Mouse (Mus musculus): ENCODE results near the gene Csf2rb. TPM values are rescaled to one million over a fixed set of nuclear protein-coding genes. Genes with fewer than 3 reads are reported as not detected.
A peak's percentile ranks its signal among the peaks of the same experiment; 100 is the strongest.

Gene Csf2rb
- polyA plus RNA-seq, 1 experiment from 2014 or later, result 1.4 TPM

DNA sequence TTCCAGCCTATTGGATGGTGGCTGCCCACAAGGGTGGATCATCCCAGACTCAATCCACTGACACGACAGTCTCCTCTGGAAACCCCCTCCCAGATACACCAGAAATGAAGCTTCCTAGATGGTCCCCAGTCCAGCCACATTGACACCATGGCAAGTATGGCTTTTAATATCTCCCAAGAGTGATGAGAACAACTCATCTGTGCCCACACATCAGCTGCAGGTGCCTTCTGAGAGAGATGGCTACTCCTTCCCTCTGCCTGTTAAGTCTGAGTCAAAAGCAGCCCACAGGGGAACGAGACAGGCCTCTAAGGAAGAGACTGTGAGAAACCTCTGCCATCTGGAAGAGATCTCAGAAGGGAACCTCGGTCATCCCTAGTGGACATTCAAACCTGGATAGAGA, 42.3 kb downstream of the Csf2rb start:
- WGBS, result 66% methylated on average over 3 of the region's 3 CpGs
- no peak overlapping the region for H3K4me2 ChIP-seq (replicated peaks)
- H3K9ac ChIP-seq, result no peak overlapping the region
- H3K4me3 ChIP-seq (replicated peaks), result no peak overlapping the region
- no peak overlapping the region for H3K27ac ChIP-seq
- H3K4me1 ChIP-seq (replicated peaks), result no peaks in the 10 kb centered on the region
- H3K36me3 ChIP-seq, result no peaks in the 10 kb centered on the region
- H3K27me3 ChIP-seq (replicated peaks), result peaks cover 65% of the 10 kb centered on the region
- H3K9me3 ChIP-seq, result no peaks in the 10 kb centered on the region
- no peak for ATAC-seq

DNA sequence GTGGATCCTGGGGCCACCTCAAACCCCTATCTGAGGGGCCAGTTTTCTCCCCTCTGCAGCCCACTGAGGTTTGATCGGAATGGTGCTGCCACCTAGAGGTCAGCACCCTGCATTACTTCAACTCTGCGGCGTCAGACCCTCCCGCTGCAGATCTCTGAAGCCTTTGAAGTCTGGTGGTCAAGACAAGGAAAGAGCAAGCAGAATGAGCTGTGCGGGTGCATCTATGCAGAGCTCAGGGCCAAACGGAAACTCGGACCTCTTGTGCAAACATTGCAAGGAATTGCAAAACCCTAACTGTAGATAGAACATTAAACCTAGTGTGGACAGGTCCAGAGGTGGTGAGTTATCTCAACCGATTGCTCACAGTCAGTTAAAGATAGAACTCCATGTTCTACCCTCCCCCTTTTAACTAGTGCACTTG, 43.4 kb downstream of the Csf2rb start:
- H3K36me3 ChIP-seq, result no peaks in the 10 kb centered on the region
- peaks cover 61% of the 10 kb centered on the region for H3K27me3 ChIP-seq (replicated peaks)
- no peak overlapping the region for H3K4me2 ChIP-seq (replicated peaks)
- no peak overlapping the region for H3K4me3 ChIP-seq (replicated peaks)
- H3K9ac ChIP-seq, result no peak overlapping the region
- 10% methylated on average over 8 of the region's 8 CpGs for WGBS
- ATAC-seq, result peak; percentile 51
- no peaks in the 10 kb centered on the region for H3K4me1 ChIP-seq (replicated peaks)
- H3K9me3 ChIP-seq, result no peaks in the 10 kb centered on the region
- no peak overlapping the region for H3K27ac ChIP-seq

DNA sequence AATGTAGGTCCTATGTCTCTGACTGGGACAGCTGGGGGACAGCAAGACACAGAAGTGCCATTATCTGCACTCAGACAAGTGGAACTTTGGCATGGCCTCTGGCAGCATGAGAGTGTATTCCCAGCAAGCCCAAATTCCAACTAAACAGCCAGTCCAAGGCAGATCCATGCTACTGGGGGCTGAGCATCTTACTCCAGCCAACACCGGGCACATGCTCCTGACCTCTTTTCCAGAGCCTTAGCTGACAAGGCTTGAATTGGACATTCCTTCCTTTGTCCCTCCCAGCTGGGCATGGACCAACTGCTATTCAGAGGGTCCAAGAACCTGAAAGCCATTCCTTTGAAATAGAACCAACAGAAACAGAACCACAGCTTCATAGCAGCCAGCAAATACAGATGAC, 44.1 kb downstream of the Csf2rb start:
- H3K9me3 ChIP-seq, result no peaks in the 10 kb centered on the region
- H3K36me3 ChIP-seq, result no peaks in the 10 kb centered on the region
- 81% methylated on average over 1 of the region's 1 CpGs for WGBS
- no peak overlapping the region for H3K4me3 ChIP-seq (replicated peaks)
- H3K4me1 ChIP-seq (replicated peaks), result no peaks in the 10 kb centered on the region
- H3K27me3 ChIP-seq (replicated peaks), result peaks cover 55% of the 10 kb centered on the region
- no peak overlapping the region for H3K4me2 ChIP-seq (replicated peaks)
- H3K27ac ChIP-seq, result no peak overlapping the region
- H3K9ac ChIP-seq, result no peak overlapping the region
- ATAC-seq, result no peak

DNA sequence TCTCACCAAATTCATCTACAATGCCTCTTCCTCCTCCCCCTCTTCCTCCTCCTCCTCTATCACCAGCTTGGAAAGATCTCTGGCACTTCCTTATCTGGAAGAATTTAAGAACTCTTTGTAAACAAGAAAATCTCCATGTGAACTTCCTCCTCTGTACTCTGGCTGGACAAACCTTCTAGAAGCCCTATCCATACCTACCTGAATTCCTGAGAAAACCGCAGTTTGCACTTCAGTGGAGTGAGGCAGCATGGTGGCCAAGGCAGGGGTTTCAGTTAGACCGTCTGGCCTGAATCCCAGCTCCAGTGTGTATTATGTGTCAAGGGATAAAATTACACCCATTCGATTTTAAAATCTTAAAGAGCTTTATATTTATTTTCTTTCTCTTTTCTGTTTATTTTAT, 47.2 kb downstream of the Csf2rb start:
- no peak overlapping the region for H3K27ac ChIP-seq
- H3K4me3 ChIP-seq (replicated peaks), result no peak overlapping the region
- no peak overlapping the region for H3K9ac ChIP-seq
- no peaks in the 10 kb centered on the region for H3K4me1 ChIP-seq (replicated peaks)
- no peak for ATAC-seq
- peaks cover 48% of the 10 kb centered on the region for H3K27me3 ChIP-seq (replicated peaks)
- H3K9me3 ChIP-seq, result no peaks in the 10 kb centered on the region
- 42% methylated on average over 3 of the region's 3 CpGs for WGBS
- no peak overlapping the region for H3K4me2 ChIP-seq (replicated peaks)
- no peaks in the 10 kb centered on the region for H3K36me3 ChIP-seq

DNA sequence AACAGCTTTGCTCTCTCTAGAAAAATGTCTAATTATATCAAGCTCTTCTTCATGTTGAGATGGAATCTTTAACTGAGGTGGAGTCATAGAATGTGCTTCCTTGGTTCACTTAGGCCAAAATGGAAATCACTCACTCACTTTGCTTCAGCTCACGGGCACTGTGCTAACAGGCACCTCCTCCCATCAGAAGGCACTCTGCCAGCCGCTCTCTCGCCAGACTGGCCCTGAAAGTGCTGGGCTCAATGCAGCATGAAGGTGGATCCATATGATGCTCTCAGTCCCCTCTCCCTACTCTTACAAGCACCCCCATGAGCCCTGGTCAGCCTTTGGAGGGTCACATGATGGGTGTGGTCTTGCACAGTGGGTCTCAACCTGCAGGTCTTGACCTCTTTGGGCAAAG, 48.7 kb downstream of the Csf2rb start:
- no peak overlapping the region for H3K4me3 ChIP-seq (replicated peaks)
- H3K27ac ChIP-seq, result no peak overlapping the region
- no peak overlapping the region for H3K4me2 ChIP-seq (replicated peaks)
- no peaks in the 10 kb centered on the region for H3K36me3 ChIP-seq
- WGBS, result 69% methylated on average over 3 of the region's 3 CpGs
- H3K4me1 ChIP-seq (replicated peaks), result no peaks in the 10 kb centered on the region
- H3K27me3 ChIP-seq (replicated peaks), result peaks cover 44% of the 10 kb centered on the region
- H3K9ac ChIP-seq, result no peak overlapping the region
- ATAC-seq, result no peak
- H3K9me3 ChIP-seq, result no peaks in the 10 kb centered on the region

DNA sequence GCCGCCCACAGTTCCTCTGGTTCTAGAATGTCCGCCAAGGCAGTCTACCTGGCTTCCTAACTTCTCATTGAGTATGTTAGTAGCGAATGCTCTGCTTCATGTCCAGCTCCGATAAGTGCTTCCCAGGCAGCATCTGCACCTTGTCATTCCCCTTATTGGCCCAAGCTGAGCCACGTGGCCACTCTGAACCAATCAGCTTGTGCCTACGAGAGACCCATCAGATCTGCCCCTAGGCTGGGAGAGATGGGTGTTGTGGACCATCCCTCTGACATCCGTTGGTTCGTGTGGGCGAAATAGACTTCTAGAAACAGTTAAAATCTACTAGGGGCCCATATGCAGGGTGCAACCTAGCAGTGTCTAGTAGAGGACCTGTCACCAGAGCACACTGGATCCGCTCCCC, 52.3 kb downstream of the Csf2rb start:
- Histone ChIP-seq H3K4me3 (replicated peaks) (no peak overlapping the region), H3K9ac (no peak overlapping the region), H3K27me3 (replicated peaks) (peaks cover 35% of the 10 kb centered on the region), H3K4me2 (replicated peaks) (no peak overlapping the region), H3K4me1 (replicated peaks) (no peaks in the 10 kb centered on the region), H3K9me3 (no peaks in the 10 kb centered on the region), H3K36me3 (no peaks in the 10 kb centered on the region), H3K27ac (no peak overlapping the region)
- WGBS, result 81% methylated on average over 10 of the region's 10 CpGs
- ATAC-seq, result no peak

DNA sequence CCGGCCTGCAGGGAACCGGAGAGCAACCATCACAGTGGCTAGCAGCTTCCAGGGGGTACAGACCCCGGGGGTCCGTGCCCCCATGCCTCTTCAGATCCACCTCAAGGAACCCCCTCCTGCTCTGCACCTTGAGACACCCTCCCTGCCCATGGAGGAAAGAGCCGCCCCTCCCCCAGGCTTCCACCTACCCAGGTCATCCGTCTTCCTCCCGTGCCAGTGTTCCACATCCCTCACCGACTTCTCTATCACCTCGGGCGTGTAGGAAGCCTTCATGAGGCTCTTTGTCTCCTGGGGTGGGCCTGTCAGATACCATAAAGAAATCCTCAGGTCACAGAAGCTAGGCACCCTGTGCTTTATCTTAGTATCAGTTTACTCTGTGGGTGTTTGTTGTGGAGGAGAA, 53.0 kb downstream of the Csf2rb start:
- H3K36me3 ChIP-seq, result no peaks in the 10 kb centered on the region
- WGBS, result 66% methylated on average over 10 of the region's 10 CpGs
- H3K27ac ChIP-seq, result no peak overlapping the region
- peaks cover 32% of the 10 kb centered on the region for H3K27me3 ChIP-seq (replicated peaks)
- H3K9ac ChIP-seq, result no peak overlapping the region
- no peaks in the 10 kb centered on the region for H3K4me1 ChIP-seq (replicated peaks)
- ATAC-seq, result no peak
- no peak overlapping the region for H3K4me2 ChIP-seq (replicated peaks)
- no peaks in the 10 kb centered on the region for H3K9me3 ChIP-seq
- no peak overlapping the region for H3K4me3 ChIP-seq (replicated peaks)

DNA sequence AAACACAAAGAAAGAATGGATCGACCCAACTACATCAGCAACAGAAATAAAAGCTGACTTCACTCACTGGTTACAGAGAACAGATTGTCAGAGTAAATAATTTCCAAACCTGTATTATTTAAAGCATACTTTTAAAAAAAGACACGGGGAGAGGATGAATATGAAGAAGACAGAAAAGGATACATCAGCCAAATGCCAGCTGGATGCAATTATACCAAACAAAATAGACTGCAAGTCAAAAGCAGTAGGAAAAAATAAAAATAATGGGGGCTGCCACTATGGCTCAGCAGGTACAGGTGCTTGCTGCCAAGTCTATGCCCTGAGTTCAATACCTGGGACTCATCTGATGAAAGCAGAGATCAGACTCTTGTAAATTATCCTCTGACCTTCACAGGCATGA, 54.7 kb downstream of the Csf2rb start:
- ATAC-seq, result no peak
- Histone ChIP-seq H3K4me2 (replicated peaks) (no peak overlapping the region), H3K36me3 (no peaks in the 10 kb centered on the region), H3K9ac (no peak overlapping the region), H3K4me1 (replicated peaks) (no peaks in the 10 kb centered on the region), H3K27me3 (replicated peaks) (peaks cover 28% of the 10 kb centered on the region), H3K4me3 (replicated peaks) (no peak overlapping the region), H3K9me3 (no peaks in the 10 kb centered on the region), H3K27ac (no peak overlapping the region)
- WGBS, result 79% methylated on average over 2 of the region's 2 CpGs

DNA sequence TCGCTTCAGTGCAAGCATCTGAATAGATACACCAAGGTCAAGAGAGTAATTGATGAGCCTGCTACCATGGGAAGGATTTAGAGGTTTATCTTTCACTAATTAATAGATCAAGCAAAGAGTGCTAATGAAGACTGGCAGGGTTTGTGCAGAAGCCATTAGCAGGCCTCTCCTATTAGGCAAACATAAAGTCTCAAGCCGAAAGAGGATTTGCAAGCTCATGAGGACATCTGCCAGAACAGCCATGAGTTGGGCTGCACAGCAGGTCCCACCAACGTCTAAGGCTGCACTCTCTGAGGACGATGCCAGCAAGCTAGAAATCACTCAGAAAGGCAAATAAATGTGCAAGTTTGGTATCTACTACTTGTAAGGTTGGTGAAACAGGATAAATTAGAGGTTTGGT, 55.2 kb downstream of the Csf2rb start:
- no peak for ATAC-seq
- 74% methylated on average over 4 of the region's 4 CpGs for WGBS
- no peaks in the 10 kb centered on the region for H3K9me3 ChIP-seq
- H3K4me3 ChIP-seq (replicated peaks), result no peak overlapping the region
- H3K9ac ChIP-seq, result no peak overlapping the region
- no peak overlapping the region for H3K27ac ChIP-seq
- no peaks in the 10 kb centered on the region for H3K36me3 ChIP-seq
- no peak overlapping the region for H3K4me2 ChIP-seq (replicated peaks)
- peaks cover 23% of the 10 kb centered on the region for H3K27me3 ChIP-seq (replicated peaks)
- H3K4me1 ChIP-seq (replicated peaks), result no peaks in the 10 kb centered on the region

DNA sequence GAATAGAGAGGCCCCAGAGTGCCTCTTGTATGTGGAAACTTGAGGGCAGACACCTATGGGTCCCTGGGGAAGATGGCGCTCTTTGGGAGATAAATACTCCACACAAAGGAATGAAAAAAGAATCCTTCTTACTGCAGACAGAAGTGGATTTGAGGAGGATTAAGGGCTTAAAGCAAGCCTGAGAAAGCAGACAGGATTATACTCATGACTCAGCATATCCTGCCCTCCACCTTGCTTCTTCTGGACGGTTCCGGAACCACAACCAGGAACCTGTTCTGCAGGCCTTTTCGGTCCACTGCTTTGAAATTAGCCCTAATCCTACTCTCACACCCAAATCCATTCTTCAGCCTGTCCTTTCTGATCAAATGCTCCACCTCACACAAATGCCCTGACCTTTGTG, 56.6 kb downstream of the Csf2rb start:
- H3K27me3 ChIP-seq (replicated peaks), result peaks cover 28% of the 10 kb centered on the region
- 87% methylated on average over 4 of the region's 4 CpGs for WGBS
- no peaks in the 10 kb centered on the region for H3K36me3 ChIP-seq
- H3K4me3 ChIP-seq (replicated peaks), result no peak overlapping the region
- ATAC-seq, result no peak
- H3K27ac ChIP-seq, result no peak overlapping the region
- H3K4me1 ChIP-seq (replicated peaks), result no peaks in the 10 kb centered on the region
- no peak overlapping the region for H3K9ac ChIP-seq
- H3K4me2 ChIP-seq (replicated peaks), result no peak overlapping the region
- H3K9me3 ChIP-seq, result no peaks in the 10 kb centered on the region

DNA sequence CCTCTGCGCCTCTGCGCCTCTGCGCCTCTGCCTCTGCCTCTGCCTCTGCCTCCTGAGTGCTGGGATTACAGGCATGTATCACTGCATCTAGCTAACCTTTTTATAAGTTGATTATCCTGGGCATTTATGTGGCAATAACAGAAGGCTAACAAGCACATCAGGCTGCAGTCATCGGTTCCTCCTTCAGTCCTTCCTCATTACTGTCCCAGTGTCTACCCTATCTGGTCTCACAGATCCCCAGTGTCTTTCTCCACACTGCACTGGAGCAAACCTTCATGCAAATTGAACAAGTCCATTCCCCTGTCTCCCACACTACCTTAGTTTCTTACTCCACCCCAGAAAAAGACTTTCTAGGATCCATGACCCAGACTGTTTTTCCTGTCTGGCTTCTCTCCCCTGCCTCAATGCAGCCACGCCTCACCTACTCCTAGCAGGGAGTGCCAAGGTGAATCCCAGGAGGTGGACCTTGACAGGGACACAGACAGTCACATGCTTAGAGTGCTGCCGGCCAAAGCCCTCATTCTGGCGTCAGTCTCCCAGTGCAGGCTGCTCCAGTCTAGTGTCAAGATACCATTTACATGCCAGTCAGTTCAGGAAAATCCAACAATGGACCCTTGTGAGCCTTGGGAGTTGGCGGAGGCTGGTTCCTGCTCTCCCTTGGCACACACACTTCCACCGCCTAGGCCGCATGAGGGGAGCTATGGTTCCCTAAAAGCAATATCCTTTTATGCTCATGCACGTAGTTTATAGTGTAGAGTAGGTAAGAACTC, 58.1 kb downstream of the Csf2rb start:
- no peaks in the 10 kb centered on the region for H3K36me3 ChIP-seq
- WGBS, result 77% methylated on average over 11 of the region's 11 CpGs
- H3K27ac ChIP-seq, result 0 out of 2 replicates have a peak overlapping the region, but pooled peaks have one; percentile 19
- no peaks in the 10 kb centered on the region for H3K9me3 ChIP-seq
- H3K27me3 ChIP-seq (replicated peaks), result peaks cover 17% of the 10 kb centered on the region
- ATAC-seq, result peak; percentile 80
- H3K9ac ChIP-seq, result no peak overlapping the region
- H3K4me3 ChIP-seq (replicated peaks), result no peak overlapping the region
- H3K4me2 ChIP-seq (replicated peaks), result no peak overlapping the region
- H3K4me1 ChIP-seq (replicated peaks), result no peaks in the 10 kb centered on the region

DNA sequence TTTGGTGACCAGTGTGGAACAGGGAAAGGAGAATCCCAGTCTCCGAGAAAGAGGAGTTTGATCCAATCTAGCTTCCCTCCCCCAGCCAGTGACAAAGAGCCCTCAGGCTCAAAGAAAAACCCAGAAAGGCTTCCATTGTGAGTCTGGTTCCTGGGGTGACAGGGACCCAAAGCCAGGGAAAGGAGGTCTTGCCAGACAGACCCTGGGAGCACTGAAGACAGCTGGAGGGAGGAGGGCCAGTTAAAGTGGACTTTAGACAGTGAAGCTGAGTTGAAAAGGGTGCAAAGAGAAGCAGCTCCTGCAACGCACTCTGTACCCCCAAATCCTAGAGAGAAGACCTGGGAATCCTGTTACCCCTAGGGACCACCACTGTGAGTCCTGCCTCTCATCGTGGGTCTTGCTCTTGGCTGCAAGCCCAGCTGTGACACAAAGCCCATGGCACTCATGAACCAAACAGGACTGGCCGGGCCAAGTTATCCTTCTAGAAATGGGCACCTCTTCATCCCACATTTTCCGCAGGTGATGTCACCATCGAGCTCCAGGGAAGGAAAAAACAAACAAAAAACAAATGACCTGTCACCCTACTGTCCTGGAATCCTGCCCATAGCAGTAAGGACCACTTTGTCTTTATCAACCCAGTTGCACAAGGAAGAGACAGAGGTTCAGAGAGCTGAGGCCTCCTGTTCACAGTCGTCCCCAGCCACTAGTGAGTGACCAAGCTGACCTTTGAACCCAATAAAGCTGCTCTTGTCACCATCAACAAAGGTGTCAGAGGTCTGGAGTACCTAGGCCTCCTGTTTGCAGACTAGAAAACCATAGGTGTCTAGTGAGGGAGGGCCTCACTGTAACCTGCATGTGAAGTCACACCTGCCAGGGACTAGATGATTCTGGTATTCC, 58.9 kb downstream of the Csf2rb start:
- ATAC-seq, result peak; percentile 84
- 62% methylated on average over 7 of the region's 7 CpGs for WGBS
- 0 out of 2 replicates have a peak overlapping the region, but pooled peaks have one; percentile 19 for H3K27ac ChIP-seq

More for the DNA sequence above, 58.9 kb downstream of the Csf2rb start:
- H3K27me3 ChIP-seq (replicated peaks), result peaks cover 19% of the 10 kb centered on the region
- no peaks in the 10 kb centered on the region for H3K4me1 ChIP-seq (replicated peaks)
- H3K9me3 ChIP-seq, result no peaks in the 10 kb centered on the region
- no peaks in the 10 kb centered on the region for H3K36me3 ChIP-seq
- H3K4me3 ChIP-seq (replicated peaks), result no peak overlapping the region
- H3K9ac ChIP-seq, result no peak overlapping the region
- H3K4me2 ChIP-seq (replicated peaks), result no peak overlapping the region

All from intestine, embryonic 15.5 days (tissue).